Mouse (Mus musculus) spleen, postnatal 10 days (tissue): ENCODE results near the gene Fhl2.

Experiments used
- DNase-seq, 2 experiments: peaks; one replicate each; pipeline ENCODE4 v3.0.0; 2021 to 2022; ENCODE audit warnings: low spot score in 2 of 2

Gene Fhl2

DNA sequence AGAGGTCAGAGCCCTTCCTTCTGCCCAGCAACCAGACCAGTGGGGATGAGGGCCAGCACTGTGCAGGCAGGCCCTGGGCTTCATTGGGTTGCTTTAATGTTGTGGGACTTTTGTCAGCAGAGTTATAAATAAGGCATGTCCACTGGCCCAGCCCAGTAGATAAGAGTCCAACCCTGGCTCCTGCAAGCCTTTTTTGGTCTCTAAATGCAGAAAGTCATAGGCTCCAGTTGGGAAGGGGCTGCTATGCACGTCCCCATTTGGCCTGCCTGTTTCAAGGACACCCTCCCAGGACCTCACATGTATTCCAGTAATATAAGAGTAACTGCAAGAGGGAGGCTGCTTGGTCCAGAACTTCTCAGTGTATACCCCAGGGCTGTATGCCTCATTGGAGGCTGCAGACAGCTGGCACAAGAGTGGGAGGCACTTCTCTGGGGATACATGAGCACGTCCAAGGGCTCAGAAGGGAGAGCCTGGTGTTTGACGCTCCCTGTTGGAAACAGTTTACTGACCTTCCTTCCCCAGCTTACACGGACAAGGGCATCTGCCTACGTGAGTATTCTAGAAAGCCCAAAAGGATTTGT lies at the start of gene Fhl2:
Gene Fhl2 (minus strand): TSS at position 324 of the 581 bp plus-strand sequence.
- no peak for DNase-seq

GRCm38 (mm10) chr1:43245014-43245413 lies 48.2 kb upstream of the Fhl2 start:
- no peak for DNase-seq

- no peak for DNase-seq
Measured at GRCm38 (mm10) chr1:43241208-43241607, 44.4 kb upstream of the Fhl2 start.

GRCm38 (mm10) chr1:43239796-43240313 lies 43.1 kb upstream of the Fhl2 start:
- DNase-seq = no peak

- DNase-seq = no peak
Measured at GRCm38 (mm10) chr1:43238471-43238870, 41.7 kb upstream of the Fhl2 start.

GRCm38 (mm10) chr1:43237360-43238235 lies 40.8 kb upstream of the Fhl2 start:
- no peak for DNase-seq

GRCm38 (mm10) chr1:43225531-43226151 lies 28.9 kb upstream of the Fhl2 start:
- DNase-seq = no peak

DNA sequence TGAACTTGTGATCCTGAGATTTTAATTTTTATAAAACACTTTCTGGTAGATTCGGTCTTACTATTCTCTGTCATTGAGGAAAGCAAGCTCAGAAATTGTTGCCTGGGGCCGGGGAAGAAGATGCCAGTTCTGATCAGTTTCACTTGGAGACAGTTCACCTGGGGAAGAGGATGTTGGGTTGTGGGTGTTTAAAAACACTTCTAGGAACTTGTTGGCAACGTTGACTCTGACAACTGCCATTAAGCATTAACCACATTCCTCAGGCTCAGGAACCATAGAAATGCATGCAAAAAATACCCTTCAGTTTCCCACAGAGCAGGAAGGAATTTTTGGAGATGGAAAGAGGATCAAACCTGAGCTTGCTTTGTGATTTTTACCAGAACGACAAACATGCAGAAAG lies 28.2 kb upstream of the Fhl2 start:
- DNase-seq = no peak

DNA sequence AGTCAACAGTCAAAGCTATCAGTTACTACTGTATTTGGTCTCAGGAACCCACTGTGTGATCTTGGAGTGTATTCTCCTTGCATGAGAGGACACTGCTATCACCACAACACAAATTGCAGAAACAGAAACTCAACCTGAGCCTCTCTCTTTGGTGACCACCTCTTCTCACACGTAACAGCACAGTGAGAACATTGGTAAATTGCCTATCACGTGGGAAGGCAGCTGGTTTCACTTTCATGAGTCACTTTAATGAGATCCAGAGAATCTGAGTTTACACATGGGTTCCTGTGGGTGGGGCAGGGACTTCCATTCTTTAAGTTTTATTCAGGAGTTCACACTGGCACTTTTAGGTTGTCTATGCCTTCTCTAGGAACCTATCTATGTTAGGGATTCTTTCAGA lies 27.4 kb upstream of the Fhl2 start:
- peak in 1 of 2 experiments; percentile 32 for DNase-seq

DNA sequence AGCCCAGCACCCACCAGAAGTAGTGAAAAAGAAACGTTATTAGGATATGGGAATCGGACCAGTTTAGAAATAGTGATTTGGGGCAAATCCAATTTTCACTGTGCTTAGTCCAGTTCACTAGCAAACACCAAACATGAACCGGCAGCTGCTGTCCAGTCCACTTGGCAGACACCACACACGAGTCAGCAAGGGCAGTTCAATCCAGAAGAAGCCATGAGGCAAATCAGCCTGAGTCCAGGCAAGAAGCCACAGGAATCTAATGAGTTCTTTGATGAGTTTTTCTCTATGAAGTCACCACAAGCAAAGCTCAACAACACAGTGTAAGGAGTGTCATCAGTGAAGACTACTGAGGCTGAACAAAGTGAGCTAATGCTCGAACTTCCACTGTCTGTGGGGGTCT lies 26.3 kb upstream of the Fhl2 start:
- DNase-seq = no peak

DNA sequence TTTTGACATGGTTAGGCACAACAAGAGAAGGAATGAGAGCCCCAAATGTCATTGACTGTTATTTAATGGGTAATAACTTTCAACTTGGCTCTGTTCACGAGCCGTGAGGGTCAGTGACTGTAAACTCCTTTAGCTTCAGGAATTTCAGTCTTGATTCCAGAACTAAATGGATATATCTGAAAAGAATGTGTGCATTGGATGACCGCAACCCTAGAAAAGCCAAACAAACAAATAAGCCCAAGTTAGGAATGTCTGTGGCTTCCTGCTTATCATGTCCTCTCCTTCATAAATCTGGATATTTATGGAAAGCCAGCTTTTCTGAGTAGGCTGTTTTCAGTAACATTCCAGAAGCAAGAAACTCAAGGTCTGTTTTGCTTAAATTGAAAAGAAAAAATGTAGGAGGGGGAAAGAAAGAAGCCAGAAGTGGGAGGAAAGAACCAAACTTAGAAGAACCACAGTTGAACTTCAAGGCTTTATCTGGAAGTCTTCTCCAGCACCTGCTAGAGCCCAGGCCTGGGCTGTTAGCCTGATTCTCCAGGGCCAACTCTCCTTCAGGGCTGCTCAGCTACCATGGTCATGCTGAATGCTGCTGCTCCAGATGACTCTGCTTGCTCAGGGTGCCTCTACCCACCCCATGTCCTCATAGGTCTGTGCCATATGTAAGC lies 21.4 kb upstream of the Fhl2 start:
- DNase-seq = no peak

DNA sequence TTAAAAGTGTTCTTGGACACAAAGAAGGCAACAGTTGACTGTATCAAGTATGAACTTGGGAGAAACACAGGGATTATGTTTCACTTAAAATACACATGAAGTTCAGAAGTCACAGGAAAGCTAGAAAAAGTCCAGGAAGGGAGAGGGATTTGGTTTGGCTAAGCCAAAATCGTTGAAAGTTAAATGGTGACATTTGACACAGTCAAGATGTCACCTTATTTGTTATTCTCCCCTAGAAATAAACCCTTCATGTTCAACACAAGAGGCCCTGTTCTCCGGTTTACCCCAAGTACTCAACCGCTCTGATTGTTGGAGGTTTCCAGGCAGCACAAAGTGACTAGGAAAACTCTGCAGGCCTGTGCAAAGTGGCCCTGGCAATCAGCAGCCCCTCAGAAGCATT lies 18.8 kb upstream of the Fhl2 start:
- DNase-seq = no peak

DNA sequence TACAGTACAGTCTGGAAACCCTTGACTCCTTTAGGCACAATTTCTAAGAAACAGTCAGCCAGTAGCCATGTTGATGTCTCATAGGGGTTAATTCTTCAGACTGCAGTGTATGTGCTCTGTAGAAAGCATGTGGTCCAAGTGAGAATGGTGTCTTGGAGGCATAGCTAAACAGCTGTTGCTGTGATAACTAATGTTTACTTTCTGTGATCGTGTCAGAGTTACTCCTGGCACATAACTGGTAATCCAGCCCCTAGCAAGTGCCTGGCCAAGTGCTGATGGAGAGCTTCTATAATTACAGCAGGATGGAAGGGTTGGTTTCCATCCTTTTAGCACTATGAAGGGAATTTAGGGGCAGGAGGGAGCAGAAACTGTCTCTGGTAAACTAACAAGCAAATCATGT lies 14.5 kb upstream of the Fhl2 start:
- no peak for DNase-seq

DNA sequence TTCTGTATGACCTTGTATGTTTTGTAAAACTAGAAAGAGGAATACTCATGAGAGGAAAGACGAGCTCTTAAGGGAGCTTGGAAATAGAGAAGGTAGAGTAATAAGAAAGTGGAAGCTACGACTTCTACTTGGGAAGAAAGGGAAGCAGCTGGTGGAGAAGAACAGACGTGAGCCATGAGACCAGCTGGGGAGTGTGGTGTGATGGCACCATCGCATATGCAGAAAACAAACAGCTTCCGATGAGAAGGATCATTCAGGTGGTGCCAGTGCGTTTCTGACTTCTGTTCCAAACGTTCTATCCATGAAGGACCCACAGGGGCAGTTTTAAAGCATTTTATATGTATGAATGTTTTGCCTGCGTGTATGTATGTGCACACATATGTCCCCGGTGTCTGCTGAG lies 13.5 kb upstream of the Fhl2 start:
- no peak for DNase-seq

DNA sequence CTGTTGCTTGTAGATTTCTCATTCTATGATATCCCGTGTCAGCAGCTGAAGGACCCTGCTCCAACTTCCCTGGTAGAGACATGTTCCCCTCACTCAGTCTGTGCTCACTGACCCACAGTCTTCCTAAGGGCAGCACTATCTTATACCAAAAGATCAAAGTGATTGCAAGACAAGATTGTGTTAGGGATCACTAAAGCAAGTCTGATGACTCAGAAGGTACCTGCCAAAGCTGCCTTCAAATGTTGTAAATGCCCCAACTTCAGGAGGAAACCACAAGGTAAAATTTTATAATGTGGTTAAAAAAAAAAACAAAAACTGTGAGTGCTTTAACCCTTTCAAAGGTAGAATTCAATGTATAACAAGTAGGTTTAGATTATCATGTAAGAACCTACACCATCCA lies 10.4 kb upstream of the Fhl2 start:
- DNase-seq = no peak

DNA sequence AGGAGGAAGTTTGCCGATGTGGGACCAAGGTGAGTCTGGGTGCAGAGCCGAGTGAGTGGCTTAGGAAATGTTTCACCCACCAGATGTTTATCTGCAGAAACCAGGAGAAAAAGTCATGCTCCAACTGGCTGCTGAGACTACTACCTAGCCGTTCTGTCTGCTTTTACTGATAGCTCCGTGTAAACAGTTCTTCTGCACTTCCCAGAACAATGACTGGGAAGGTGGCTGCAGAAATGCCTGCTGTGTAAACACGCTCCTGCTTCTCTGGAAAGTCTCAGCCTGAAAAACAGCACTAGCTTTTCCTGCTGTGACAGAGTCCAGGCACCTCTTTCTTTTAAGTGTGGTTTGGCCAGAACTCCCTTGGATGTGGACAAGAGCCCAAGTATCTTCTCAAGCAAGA lies 6.5 kb upstream of the Fhl2 start:
- no peak for DNase-seq

DNA sequence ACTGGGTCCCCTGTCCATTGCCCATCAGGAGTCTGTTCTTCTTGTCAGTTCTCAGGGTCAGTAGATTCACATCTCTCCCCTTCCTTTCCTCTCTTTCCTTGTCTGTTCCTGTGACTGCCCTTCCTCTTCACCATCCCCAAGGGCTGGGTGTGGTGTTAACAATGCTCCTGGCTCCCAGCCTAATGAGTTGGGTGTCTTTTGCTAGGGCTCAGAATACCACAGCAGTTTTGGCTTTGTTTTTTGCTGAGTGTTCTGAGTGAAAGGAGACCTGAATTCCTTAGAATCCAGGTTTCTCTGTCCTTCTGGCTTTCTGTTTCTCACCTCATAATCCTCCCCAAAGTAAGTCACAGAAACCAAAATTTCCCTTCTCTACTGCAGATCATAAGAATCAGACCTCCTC lies 5.4 kb upstream of the Fhl2 start:
- DNase-seq = no peak

DNA sequence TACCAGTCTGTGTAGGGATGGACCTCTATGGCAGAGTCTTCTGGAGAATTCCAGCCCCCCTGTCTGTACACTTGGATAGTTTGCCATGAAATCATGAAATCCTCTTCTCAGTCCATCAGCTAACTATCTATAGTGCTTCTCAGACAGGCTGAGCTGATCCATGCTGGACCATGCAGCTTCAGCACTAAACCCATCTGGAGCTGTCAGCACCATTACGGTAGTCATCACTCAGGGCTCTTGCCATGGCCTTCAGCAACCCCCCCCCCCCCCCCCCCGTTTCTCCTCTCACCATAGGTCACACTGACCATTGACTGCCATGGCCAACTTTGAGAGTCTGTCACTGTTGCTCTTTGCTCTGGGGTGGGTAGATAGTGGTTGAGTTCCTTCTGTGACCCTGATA lies 5.0 kb upstream of the Fhl2 start:
- DNase-seq = no peak

DNA sequence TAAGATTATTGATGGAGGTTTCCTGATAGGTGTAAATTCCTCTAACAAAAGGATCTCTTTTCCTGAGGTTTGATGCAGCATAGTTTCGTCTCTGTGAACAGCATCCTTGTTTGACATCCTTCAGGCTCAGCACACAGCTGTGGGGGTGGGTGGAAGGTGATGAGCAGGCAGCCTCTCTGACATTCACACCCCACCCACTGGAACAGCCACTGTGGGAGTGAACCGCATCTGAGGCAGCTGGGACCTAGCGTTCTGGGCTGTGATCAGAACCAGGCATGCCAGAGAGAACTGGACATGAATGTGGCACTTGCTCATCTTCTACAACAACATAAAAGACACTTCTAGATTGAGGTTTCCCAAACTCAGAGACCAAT lies 3.1 kb upstream of the Fhl2 start:
- no peak for DNase-seq

DNA sequence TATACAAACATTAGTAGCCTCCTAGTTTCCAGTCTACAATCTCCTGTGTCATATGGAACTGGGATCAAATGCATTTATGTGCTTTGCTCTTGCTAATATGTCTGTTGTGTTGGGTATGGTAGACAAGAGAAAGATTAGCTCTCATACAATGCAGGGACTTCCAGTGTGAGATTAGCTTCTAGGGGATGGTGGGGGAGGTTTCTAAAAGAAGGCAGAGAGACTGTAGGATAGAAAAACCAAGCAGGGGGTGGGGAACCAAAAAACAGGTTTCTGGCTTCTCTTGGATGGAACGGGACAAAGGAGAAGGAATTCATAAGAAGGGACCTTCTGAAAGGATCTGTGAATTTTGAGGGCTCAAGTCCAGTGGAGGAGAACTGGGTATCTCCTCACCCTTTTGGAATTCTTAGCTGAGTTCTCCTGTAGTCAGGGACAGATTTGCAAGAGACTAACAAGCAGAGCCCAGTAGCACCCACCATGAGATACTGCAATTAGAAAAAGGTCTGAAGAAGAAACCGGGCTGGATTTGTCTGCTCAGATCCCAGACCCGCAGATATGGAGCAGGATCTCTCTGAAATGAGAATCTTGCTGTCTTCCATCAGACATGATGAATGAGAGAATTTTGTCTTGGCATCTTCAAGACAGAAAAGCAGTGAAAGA lies 2.6 kb upstream of the Fhl2 start:
- no peak for DNase-seq

GRCm38 (mm10) chr1:43196059-43196458 lies 725 bp downstream of the Fhl2 start:
- no peak for DNase-seq

GRCm38 (mm10) chr1:43193423-43193822 lies 3.4 kb downstream of the Fhl2 start:
- no peak for DNase-seq
